Mouse (Mus musculus): ENCODE data around the gene Ap3d1.

Gene Ap3d1

DNA sequence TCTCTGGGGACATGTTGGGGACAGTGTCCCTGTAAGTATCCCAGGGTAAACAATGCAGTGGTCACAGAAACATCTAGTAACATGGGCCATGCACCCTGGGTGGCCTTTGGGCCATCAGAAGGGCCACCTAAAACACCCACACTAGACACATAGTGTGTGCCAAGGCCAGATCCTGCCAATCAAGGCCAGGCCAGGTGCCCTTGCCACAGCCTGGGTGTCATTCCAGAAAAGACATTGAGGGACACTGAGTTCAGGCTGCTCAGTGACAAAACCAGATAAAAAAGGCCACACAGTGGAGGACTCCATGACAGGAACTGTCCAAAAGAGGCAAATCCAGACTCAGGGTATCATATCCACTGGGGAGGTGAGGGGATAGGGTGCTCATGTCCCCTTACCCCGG lies 58.4 kb downstream of the Ap3d1 start:
- DNase-seq (ENCODE audit: low read depth, low spot score): no peak

DNA sequence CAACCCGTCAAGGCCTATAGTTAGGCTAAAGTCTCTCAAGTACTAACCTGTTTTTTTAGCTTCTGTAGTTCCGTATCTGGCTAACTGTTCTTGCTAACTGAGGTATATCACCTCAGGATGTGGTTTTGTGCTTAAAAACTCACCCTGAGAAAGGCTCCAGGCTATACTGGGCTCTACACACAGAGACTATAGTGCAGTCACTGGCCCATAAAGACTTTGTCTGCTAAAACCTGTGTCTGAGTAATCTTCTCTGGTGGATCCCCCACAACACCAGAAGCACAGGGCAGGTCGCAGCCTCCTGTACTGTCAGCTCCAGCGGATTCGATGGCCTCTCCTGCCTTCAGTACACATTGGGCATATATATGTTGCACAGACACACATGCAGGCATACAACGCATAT lies 60.1 kb downstream of the Ap3d1 start:
- DNase-seq (ENCODE audit: low read depth, low spot score): no peak

DNA sequence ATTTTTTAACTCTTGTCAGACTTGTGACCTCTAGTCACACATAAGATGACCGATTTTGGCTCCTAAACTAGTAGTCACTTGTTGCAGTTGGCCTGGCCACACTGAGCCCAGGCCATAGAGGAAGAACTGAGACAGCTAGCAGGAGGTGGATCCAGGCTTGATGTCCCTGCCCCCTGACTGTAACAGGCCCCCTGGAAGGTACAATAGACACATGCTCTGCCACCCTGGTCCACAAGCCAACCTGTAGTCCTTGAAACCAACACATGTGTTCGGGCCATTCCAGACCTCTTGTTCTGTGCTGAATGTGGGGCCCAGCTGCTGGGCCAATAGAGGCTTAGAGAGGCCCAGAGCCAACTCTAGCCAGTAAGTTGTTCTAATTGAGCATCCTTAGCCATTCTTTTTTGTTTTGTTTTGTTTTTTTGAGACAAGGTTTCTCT lies 61.8 kb downstream of the Ap3d1 start:
- no peak for DNase-seq (ENCODE audit: low read depth, low spot score)

DNA sequence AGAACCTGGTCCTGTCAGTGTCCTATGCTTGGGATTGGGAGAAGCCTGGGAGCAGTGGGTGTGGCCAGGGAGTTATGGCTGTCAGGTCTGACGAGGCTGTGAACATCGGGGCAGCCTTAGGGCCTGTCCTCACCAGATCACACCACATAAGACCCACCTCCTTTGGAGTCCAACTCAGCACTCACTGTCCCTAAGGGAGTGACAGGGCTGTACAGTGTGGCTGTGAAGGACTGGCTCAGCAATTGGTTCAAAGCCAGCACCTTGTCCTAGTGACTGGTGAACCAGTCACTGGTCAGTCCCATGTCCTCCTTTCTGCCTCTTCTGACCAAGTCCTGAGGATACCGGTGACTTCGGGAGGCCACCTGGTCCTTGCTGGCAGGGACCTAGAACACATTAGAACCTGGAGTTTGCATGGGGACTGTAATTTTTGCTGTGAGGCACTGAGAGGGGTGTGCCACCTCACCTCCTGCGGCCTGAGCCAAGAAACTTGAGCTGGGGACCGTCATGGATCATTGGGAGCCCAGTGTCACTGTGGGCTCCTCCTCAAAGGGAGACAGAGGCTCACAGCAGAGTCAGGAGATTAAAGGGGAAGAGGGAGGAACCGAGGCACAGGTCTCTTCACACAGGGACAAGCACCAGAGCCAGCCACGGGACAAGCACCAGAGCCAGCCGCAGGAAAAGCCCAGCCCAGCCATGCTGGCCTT lies 62.4 kb downstream of the Ap3d1 start:
- DNase-seq (ENCODE audit: low read depth, low spot score): no peak

DNA sequence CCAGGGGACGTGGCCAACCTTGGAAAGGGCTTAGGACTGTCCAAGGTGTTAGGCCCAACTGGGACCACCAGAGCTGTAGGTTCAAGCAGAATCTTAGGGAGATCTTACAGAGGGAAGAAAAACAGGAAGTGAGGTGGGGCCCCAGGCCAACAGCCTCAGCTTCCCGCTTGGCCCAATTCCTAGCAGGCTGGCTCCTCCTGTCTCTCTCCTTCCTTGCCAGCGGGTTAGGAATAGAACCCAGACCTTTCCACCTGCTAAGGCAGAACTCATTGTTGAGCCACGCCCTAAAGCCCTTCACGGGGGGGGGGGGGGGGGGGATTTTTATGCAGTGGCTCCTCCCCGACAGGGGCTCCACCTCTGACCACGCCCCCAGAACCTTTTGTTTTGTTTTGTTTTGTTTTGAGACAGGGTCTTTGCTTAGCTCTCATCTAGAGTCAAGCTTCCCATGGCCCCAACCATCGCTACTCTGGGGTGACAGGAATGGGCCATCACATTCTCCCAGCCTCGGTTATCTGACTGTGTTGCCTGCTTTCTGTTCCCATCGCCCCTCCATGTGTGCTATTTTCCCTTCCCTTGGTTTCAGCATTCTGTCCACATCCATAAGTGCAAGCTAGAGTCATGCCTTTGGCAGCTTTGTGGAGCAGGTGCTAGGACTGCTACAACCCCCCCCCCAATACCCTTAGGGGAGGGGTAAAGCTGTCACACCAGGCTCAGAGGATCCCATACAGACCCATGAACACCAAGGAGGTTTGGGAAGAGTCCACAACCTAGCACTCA lies 63.3 kb downstream of the Ap3d1 start:
- no peak for DNase-seq (ENCODE audit: low read depth, low spot score)

DNA sequence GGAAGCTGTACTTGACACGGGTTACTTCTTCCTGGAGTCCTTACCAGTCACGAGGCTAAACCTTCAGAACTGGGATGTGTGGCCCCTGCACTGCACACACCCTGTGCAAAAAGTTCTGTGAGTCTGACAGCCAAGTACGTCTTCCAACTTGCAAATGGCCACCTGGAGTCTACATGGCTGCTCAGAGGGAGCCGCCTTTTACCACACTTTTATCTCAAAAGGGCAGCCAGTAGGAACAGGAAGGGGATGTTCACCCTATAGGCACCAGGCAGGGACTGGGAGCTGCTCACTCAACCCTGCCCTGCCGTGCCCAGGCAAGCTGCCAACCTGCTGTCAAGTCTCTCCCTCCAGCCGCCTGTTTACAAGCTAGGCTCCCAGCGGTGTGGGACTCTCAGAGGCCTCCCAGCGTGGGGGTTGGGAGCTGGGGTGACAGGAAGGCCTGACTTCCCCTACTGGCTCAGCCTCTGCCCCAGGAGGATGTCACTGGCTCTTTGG lies 64.1 kb downstream of the Ap3d1 start, which contains the start of gene Mknk2:
Mknk2 (minus strand) TSS at position 171 of the 495 bp plus-strand sequence.
- DNase-seq (ENCODE audit: low read depth, low spot score): no peak

DNA sequence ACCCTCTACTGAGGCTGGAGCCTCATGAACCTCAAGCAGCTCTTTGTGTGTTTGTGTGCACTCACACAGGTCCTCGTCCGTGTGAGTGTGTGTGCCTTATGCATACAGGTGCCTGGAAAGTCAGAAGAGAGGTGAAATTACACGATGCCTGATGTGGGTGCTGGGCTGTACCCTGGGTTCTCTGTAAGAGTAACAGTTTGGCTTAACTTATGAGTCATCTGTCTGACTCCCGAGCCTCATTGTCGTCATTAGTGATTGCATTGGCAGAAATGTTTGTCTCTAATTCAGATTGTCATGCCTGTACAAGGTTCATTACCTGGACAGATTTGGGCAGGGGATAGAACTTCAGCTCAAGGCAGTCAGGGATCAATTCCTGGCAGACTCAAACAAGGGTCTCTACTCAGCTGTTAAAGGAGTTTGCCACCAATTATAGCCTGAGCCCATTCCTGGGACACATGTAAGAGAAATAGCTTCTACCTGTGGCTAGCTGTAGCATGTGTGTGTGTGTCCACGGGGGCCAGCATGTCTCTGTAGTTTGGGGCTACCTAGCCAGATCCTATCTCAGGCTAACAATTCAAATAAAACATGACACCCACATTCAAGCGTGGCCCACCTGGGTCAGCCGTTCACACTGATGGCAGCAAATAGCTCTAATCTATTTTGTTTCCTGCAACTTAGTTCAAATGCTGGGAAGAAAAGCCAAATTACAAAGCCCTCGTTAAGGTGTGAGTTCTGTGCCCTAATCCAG lies 64.8 kb downstream of the Ap3d1 start:
- DNase-seq (ENCODE audit: low read depth, low spot score): no peak

DNA sequence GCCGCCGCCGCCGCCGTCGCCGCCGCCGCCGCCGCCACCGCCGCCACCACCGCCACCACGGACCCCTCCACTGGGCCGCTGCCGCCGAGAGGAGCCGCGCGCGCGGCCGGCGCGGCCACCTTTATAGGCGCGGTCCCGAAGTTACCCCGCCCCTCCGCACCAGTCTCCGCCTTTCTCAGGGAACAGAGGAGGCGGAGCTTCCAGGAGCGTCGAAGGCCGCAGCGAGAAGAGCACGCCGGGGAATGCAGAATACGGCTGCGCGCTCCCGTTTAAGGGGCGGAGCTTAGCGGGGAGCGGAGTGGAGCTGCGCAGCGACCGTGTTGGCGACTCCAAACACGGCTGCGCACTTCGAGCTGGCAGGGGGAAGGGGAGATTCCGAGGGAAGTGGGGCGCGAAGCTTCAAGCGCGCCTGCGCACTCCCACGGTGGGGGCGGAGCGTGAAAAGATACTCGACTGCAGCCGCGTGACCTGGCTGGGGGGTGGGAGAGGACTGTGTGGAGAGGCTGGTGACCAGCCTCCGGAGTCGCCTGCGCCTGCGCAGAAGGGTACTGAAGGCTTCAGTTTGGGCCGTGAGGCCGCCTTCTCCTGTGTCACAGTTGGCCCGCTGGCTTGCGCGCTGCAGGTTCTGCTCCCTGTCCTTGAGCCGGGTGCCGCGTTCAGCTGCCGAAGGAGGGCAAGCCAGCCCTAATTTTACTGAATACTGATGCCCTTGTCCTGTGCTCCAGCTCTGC lies 65.7 kb downstream of the Ap3d1 start:
- peak; percentile 100 for DNase-seq (ENCODE audit: low read depth, low spot score)

DNA sequence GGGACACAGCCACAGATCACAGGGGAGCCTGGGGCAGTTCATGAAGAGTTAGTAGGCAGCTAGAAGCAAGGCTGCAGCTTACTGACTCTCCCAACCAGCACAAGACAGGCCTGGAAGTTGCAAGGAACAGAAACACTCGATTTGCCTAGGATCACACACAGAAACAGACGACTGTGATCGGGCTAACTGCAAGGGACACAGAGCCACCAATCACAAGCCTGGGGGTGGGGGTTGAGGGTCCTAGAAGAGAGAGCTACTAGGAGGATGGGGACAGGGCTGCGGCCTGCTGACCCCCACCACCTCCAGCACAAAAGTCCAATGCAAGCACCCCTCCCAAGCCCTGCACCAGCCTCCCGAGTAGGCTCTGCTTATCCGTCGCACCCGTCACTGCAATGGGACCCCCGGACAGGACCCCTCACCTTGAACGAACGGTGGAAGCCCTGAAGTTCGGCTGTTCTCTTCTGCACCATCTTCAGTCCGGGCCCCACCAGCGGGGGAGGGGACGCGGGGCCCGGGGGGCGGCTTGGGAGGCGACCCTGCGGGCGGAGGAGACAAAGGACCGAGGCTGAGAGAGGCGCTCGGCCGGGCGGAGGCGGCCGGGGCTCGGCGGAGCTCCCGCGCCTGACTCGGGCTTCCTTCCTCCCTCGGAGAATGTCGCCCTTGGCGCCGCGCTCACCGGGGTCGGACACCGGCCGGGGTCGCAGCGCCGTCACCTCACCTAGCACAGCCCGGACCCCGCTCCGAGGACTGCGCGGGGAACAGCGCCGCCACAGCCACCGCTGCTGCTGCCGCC lies 66.5 kb downstream of the Ap3d1 start:
- no peak for DNase-seq (ENCODE audit: low read depth, low spot score)

DNA sequence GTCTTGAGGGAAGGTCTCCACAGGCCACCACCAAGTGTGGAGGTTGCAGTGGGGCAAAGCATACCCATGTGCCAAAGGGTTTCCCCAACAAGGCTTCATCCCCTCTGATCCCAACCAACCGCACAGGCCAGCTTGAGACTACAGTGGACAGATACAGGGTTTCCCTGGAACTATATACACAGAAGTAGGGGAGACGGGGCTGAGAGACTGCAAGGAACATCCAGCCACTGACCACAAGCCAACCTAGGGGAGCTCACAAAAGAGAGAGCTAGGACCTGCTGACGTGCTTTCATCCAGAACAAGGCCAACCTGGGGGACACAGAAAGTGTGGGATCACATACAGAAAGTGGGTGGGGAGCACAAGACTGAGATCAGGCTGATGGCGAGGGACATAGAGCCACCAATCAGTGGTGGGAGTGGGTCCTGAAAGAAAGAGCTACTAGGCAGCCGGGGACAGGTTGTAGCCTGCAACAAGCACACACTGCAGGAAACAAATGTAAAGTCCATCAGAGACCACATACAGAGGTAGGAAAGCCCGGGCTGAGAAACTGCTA lies 67.1 kb downstream of the Ap3d1 start:
- DNase-seq (ENCODE audit: low read depth, low spot score): no peak

DNA sequence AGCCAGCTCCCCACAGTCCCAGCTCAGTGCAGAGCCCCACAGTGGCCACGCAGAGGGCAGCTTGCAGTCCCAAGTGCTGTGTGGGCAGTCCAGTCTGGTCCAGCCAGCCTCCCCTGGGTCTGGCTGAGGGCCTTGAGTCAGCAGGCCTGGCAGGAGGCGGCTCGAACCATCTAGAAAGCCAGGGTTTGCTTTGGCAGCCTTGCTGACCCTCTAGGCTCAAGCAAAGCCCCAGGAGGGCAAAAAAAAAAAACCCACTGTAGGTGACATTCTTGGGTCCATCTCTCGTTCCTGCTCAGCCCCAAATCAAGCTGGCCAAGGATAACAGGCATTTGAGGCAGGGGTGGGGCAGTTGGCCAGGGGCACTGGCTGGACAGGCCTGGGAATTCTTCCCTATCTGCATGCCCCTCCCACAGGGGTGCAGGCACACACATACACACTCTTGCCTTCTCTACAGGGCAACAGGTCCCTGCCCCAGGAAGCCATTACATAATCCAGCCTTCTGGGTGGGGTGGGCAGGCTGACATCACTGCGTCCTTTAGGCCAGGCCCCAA lies 67.8 kb downstream of the Ap3d1 start:
- DNase-seq (ENCODE audit: low read depth, low spot score): no peak

DNA sequence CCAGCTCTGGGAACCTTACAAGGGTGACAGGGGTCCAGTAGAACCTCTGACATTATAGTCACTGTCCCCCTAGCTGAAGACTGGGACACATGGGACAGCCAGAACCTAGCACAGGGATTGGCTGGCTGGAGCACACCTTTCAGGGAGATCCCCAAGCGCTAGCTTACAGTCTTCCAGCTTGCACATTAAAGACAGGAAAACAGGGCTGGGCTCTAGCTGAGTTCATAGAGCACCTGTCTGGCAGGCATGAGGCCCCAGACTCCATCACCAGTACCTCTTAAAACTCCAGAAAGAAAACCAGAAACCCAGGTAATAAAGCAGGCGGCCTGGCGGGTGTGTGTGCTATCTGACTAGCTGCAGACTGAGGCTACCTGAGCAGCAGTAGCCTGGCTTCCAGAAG lies 68.4 kb downstream of the Ap3d1 start:
- no peak for DNase-seq (ENCODE audit: low read depth, low spot score)

DNA sequence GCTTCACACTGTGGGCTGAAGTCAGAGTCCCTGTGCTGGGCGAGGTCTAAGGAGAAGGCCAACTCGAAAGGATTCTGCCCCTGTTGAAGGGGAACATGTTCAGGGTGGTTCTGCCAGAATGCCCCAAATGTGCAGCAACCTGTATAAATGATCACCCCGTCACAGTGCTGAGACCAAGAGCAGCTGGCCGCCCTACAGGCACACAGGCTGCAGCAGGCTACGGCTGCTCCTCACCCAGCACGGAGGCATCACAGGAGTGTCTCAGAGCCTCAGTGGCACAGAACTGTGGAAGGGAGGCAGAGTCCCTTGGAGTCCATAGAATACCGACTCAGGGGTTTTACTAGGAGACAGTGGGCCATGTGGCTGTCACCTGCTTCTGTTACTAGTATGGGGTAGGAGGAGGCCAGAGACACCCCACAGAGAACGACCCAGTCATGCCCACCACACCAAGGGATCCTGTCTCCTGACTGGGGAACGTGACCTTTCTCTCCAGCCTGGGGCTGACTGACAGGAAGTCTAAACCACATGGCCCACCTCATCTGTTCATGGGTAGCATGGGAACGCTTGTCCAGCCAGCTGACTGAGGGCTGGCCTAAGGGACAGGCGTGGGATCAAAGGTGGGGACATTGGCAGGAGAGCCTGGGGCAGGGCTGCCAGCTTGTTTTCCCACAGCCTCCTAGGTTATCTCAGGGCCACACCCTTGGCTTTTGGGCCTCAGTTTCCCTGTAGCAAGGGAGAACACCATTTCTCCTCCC lies 70.0 kb downstream of the Ap3d1 start:
- DNase-seq (ENCODE audit: low read depth, low spot score): no peak

DNA sequence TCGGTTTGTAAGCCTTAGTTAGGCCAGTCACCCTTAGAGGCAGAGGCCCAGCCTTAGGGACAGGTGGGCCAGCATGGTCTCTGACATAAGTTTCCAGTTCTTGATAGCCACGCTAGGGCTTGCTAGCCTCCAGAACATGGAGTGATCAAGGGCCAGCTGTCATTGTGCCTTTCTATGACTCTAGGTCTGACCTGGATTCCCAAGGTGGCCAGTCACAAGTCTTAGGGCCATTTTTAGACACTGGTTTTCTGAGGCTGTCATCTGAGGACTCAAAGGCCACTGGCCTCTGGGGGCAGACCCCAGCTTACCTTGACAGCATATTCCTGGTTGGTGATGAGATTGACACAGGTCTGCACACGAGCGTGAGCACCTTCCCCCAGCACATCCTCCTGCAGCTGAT lies 70.8 kb downstream of the Ap3d1 start:
- DNase-seq (ENCODE audit: low read depth, low spot score): no peak

DNA sequence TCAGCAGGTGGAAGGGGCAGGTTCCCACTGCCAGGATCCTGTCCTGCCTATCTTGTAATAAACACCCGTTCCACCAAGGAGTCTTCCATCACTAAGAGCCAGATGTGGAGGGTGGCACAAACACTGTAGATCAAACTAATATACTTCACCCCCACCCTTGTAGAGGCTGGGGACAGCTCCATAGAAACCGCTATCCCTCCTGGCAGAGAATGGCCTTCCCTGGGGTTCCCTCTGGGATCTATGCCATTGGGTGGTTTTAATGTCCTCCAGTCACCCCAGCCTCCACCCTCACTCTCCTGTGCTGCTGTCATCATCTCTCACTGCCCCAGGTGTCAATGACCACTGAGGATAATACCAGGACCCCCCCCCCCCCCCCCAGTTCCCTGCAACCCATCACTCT lies 71.5 kb downstream of the Ap3d1 start:
- DNase-seq (ENCODE audit: low read depth, low spot score): no peak

DNA sequence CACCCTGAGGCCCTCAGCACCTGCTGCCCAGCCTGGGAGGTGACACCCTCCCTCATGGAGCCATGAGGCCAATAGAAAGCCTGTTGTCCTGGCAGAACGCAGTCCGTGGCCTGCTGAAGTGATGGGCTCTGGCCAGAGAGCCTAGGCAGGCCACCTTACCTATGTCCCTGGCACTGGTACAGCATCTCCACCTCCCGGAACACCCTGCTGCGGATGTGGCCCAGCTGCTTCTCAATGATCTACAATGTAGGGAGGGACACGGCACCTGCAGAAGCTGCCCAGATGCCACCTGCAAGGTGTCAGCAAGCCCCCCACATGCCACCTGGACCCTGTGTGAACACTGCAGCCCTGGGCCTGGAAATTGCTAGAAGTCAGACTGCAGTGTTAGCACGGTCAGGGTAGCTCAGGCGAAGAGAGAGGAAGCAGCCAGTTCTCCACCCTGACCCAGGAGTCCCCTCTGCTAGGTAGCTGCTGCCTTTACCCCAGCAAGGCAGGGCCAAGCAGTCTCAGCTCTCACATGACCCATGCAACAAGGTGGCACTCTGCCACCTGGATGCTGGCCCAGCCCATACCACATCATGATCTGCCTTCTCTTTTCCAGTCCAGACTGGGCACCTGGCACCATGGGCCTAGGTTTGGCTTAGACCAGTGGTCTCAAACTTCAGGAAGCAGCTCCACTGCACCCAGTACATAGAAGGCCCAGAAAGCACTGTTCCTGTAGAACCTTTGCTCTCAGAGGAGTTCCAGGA lies 72.2 kb downstream of the Ap3d1 start:
- DNase-seq (ENCODE audit: low read depth, low spot score): no peak

DNA sequence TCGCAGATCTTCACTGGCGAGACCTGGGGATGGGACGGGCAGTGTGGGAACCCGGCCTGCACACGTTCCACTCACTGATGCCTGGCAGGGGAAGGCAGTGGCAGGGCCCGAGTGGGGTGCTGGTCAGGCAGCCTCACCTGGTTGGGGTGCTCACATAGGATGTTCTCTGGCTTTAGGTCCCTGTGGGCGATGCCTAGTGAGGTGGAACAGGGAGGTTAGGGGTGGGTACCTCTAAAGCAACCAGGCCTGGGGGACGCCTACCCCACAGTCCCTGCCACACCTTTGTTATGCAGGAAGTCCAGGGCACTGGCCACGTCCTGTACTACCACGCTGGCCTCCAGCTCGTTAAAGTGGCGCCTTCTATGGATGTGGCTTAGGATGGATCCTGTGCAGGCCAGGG lies 73.0 kb downstream of the Ap3d1 start:
- DNase-seq (ENCODE audit: low read depth, low spot score): no peak

DNA sequence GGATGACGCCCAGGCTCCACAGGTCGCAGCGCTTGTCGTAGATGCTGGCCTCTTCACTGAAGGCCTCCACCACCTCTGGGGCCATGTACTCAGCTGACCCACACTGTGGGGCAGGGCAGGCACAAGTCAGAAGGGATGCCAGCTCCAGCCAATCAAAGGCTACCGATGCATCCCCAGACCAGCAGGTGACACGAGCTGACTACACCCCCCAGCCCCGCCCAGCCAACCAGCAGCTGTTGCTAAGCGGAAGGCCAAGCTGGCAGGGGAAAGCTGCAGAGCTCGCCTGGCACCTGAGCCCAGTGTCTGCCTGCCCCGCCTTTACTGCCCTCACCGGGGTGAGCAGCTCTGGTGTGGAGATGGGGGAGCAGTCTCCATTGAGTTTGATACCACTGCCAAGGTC lies 73.5 kb downstream of the Ap3d1 start:
- DNase-seq (ENCODE audit: low read depth, low spot score): no peak
